Mouse (Mus musculus) ES-Bruce4 (cell line): ENCODE measurements around the gene Atp4b. TPM values are rescaled to one million over a fixed set of nuclear protein-coding genes. Genes with fewer than 3 reads are reported as not detected.

Source experiments
- H3K27ac ChIP-seq: 2 replicates; pipeline ENCODE4 v1.5.1; 2012; ENCODE audit warnings: low read length, inconsistent platforms; ENCODE audit not compliant: insufficient read depth
- H3K27me3 ChIP-seq: 2 replicates; pipeline ENCODE4 v1.6.1; 2012; ENCODE audit warnings: mild to moderate bottlenecking, low read length, inconsistent platforms; ENCODE audit not compliant: control insufficient read depth, poor library complexity, insufficient read depth, severe bottlenecking
- H3K36me3 ChIP-seq: 2 replicates; pipeline ENCODE4 v1.6.1; 2012; ENCODE audit warnings: inconsistent platforms, mild to moderate bottlenecking, low read length, moderate library complexity; ENCODE audit not compliant: control insufficient read depth, poor library complexity, insufficient read depth, severe bottlenecking
- H3K4me1 ChIP-seq: one replicate; pipeline ENCODE4 v1.8.1; 2011; ENCODE audit warnings: low read length; ENCODE audit not compliant: control insufficient read depth, insufficient read depth
- H3K4me3 ChIP-seq: 2 replicates; pipeline ENCODE4 v1.5.1; 2011; ENCODE audit warnings: low read depth, mild to moderate bottlenecking, low read length
- H3K9ac ChIP-seq: 2 replicates; pipeline ENCODE4 v1.6.1; 2012; ENCODE audit warnings: low read depth, mild to moderate bottlenecking, inconsistent platforms; ENCODE audit not compliant: poor library complexity, severe bottlenecking
- H3K9me3 ChIP-seq: replicated peaks from 2 replicates; pipeline ENCODE4 v1.6.1; 2012; ENCODE audit warnings: mild to moderate bottlenecking, low read length, inconsistent platforms; ENCODE audit not compliant: control insufficient read depth, poor library complexity, insufficient read depth, severe bottlenecking
- CTCF ChIP-seq: IDR thresholded peaks from one replicate; pipeline ENCODE4 v1.8.1; 2011; ENCODE audit warnings: low read depth, low read length
- EP300 ChIP-seq: IDR thresholded peaks from 2 replicates; pipeline ENCODE4 v1.6.1; 2011; ENCODE audit warnings: low read depth, low read length; ENCODE audit not compliant: insufficient read depth
- POLR2A ChIP-seq: IDR thresholded peaks from one replicate; pipeline ENCODE4 v1.8.1; 2011; ENCODE audit warnings: low read length; ENCODE audit not compliant: insufficient read depth
- polyA plus RNA-seq: library from polyadenylated mRNA; stranded (reverse); fragments of >200 nt; gene quantifications from 2 replicates; pipeline ENCODE4 v1.2.4, GENCODE M21; 2011; ENCODE audit warnings: low read depth; ENCODE audit not compliant: missing spikeins, insufficient read depth, insufficient read length

The Atp4b gene
- polyA plus RNA-seq, 1 experiment = not detected

DNA sequence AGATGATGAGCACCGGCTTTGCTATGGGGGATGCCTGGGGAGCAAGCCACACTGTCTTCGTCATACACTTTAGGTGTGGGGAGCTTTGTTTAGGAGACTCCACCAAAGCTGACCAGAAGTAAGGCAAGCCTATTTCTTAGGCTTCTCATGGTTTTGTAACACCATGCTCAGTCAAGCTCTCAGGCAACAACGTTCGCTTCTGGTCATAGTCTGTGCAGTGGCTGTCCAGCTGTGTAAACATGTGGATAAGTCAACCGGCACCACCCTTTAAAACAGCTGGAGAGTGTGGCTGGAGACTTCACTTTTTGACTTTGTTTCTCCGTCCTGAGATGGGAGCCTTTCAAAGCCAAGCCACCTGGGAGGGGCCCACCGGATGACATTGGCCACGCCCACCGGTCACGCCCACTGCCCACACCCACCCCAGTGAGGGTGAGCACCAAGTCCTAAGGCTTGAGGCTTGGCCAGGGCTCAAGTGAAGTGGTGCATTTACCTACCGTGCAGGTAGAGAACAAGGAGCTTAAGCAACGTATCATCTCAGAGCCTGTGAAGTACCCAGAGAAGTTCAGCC lies 17.3 kb upstream of the Atp4b start:
- no peaks in the 10 kb centered on the region for H3K4me1 ChIP-seq

GRCm38 (mm10) chr8:13412891-13413558 lies 16.4 kb upstream of the Atp4b start:
- 0 out of 2 replicates have a peak, but pooled peaks have one; percentile 17 for TF ChIP-seq EP300
- TF ChIP-seq POLR2A = no peak
- TF ChIP-seq CTCF = peak; percentile 97

More for the DNA sequence above, 17.3 kb upstream of the Atp4b start:
- H3K36me3 ChIP-seq = no peaks in the 10 kb centered on the region
- no peak overlapping the region for H3K9ac ChIP-seq
- no peak overlapping the region for H3K4me3 ChIP-seq
- no peak overlapping the region for H3K27ac ChIP-seq
- no peak for TF ChIP-seq CTCF
- no peaks in the 10 kb centered on the region for H3K9me3 ChIP-seq
- no peaks in the 10 kb centered on the region for H3K27me3 ChIP-seq

GRCm38 (mm10) chr8:13411597-13411996 lies 15.0 kb upstream of the Atp4b start:
- Histone ChIP-seq H3K27ac (no peak overlapping the region), H3K4me1 (no peaks in the 10 kb centered on the region), H3K27me3 (no peaks in the 10 kb centered on the region), H3K9me3 (no peaks in the 10 kb centered on the region), H3K9ac (no peak overlapping the region), H3K36me3 (no peaks in the 10 kb centered on the region), H3K4me3 (no peak overlapping the region)
- TF ChIP-seq CTCF = peak; percentile 92
- no peak for TF ChIP-seq EP300

More at GRCm38 (mm10) chr8:13412891-13413558, 16.4 kb upstream of the Atp4b start:
- Histone ChIP-seq H3K27ac (no peak overlapping the region), H3K27me3 (no peaks in the 10 kb centered on the region), H3K9me3 (no peaks in the 10 kb centered on the region), H3K9ac (no peak overlapping the region), H3K36me3 (no peaks in the 10 kb centered on the region), H3K4me3 (no peak overlapping the region), H3K4me1 (no peaks in the 10 kb centered on the region)

DNA sequence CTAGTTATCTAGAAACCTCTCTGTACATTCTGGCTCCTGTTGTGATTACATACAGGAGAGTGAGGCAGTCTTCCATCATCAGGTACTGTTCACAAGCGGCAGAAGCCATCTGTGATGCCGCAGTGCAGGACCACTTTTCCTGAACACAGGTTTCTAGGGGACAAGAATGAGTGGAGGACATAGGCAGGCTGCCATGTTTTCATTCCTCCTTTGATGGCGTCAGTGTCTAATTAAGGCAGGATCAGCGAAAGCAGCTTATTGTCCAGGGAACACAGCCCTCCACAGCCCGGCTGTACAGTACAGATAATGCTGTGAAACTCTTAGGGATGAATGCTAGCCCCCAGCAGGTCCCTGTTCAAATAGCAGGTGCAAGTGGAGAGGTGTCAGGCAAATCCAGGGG lies 9.4 kb upstream of the Atp4b start:
- Histone ChIP-seq H3K27ac (no peak overlapping the region), H3K27me3 (no peaks in the 10 kb centered on the region), H3K4me1 (no peaks in the 10 kb centered on the region), H3K4me3 (no peak overlapping the region), H3K9me3 (no peaks in the 10 kb centered on the region), H3K9ac (no peak overlapping the region), H3K36me3 (no peaks in the 10 kb centered on the region)
- TF ChIP-seq EP300 (no peak), CTCF (no peak), POLR2A (no peak)

GRCm38 (mm10) chr8:13404666-13405131 lies 8.1 kb upstream of the Atp4b start, which contains the start of gene Grk1:
TSS of gene Grk1 (plus strand) at chr8:13405081.
- Histone ChIP-seq H3K9me3 (no peaks in the 10 kb centered on the region), H3K27me3 (no peaks in the 10 kb centered on the region), H3K4me1 (no peaks in the 10 kb centered on the region), H3K36me3 (no peaks in the 10 kb centered on the region), H3K27ac (no peak within 1 kb of the TSS), H3K4me3 (no peak within 1 kb of the TSS), H3K9ac (no peak within 1 kb of the TSS)
- TF ChIP-seq POLR2A = no peak

DNA sequence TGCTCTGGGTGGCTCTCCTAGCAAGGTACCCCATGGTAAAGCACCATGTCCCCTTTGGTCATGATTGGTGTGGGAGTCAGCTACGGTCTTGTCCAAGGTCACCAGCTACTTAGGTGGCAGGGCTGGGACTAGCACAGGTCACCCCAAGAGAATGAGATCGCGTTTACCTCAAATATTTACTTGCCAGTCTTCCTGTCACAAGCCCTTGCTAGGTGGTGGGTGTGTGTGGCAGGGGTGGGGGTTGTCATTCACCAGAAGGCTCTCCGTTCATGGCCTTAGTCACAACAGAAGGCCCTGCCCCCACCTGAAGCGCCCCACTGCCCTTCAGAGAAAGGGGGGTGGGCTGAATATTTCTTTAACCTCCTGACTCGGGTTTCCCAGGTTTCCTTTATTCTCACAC lies 6.9 kb upstream of the Atp4b start:
- H3K9ac ChIP-seq = no peak overlapping the region
- no peaks in the 10 kb centered on the region for H3K36me3 ChIP-seq
- TF ChIP-seq EP300 (no peak), CTCF (no peak), POLR2A (no peak)
- no peaks in the 10 kb centered on the region for H3K9me3 ChIP-seq
- no peak overlapping the region for H3K4me3 ChIP-seq
- H3K27ac ChIP-seq = no peak overlapping the region
- no peaks in the 10 kb centered on the region for H3K27me3 ChIP-seq
- no peaks in the 10 kb centered on the region for H3K4me1 ChIP-seq
